Mouse (Mus musculus) liver, embryonic 14.5 days (tissue): ENCODE data around the gene Nphp4. TPM values are rescaled to one million over a fixed set of nuclear protein-coding genes. Genes with fewer than 3 reads are reported as not detected.

Source experiments
- ATAC-seq: fragments of 200-750 bp; cut with Nextera tagmentation; 2 replicates; pipeline ENCODE4 v1.8.0; 2017; ENCODE audit warnings: moderate number of reproducible peaks, mild to moderate bottlenecking, moderate library complexity; ENCODE audit not compliant: insufficient read depth
- DNase-seq, 3 experiments: peaks; one replicate each; pipeline ENCODE4 v3.0.0-alpha.2; 2012 to 2013; ENCODE audit warnings: low read depth in 3 of 3, low spot score in 3 of 3
- H3K27ac ChIP-seq: fragments of 300-500 bp; sonication (generic); 2 replicates; pipeline ENCODE4 v1.5.1; 2014; ENCODE audit warnings: moderate library complexity, mild to moderate bottlenecking, control low read depth, inconsistent platforms
- H3K27me3 ChIP-seq: fragments of 300-500 bp; sonication (generic); 2 replicates; pipeline ENCODE4 v1.6.1; 2014; ENCODE audit warnings: mild to moderate bottlenecking, low read length, moderate library complexity; ENCODE audit not compliant: control insufficient read depth, insufficient read depth
- H3K36me3 ChIP-seq: fragments of 300-500 bp; sonication (generic); replicated peaks from 2 replicates; pipeline ENCODE4 v1.6.1; 2014; ENCODE audit warnings: low read depth; ENCODE audit not compliant: control insufficient read depth, insufficient read depth
- H3K4me1 ChIP-seq, 2 experiments: fragments of 200-500 bp in 1 of 2; fragments of 300-500 bp in 1 of 2; sonication (generic) in 1 of 2; replicated peaks; 2 replicates each; pipeline ENCODE4 v1.6.1; 2012 to 2014; ENCODE audit warnings: antibody characterized with exemption in 1 of 2, inconsistent platforms in 1 of 2, low read length in 1 of 2; ENCODE audit not compliant: control insufficient read depth in 2 of 2, insufficient read depth in 2 of 2
- H3K4me2 ChIP-seq: fragments of 300-500 bp; sonication (generic); 2 replicates; pipeline ENCODE4 v1.6.1; 2014; ENCODE audit warnings: low read depth, mild to moderate bottlenecking, control low read depth, moderate library complexity
- H3K4me3 ChIP-seq, 2 experiments: fragments of 200-500 bp in 1 of 2; fragments of 300-500 bp in 1 of 2; sonication (generic) in 1 of 2; 2 replicates each; pipeline ENCODE4 v1.5.1; 2012 to 2014; ENCODE audit warnings: low read depth in 2 of 2, low read length in 2 of 2, mild to moderate bottlenecking in 2 of 2, control low read depth in 1 of 2, inconsistent platforms in 1 of 2, moderate library complexity in 1 of 2; ENCODE audit not compliant: insufficient read depth in 1 of 2
- H3K9ac ChIP-seq: fragments of 300-500 bp; sonication (generic); replicated peaks from 2 replicates; pipeline ENCODE4 v1.6.1; 2014; ENCODE audit warnings: mild to moderate bottlenecking, control low read depth, moderate library complexity
- H3K9me3 ChIP-seq: fragments of 300-500 bp; sonication (generic); 2 replicates; pipeline ENCODE4 v1.6.1; 2016; ENCODE audit warnings: low read length, mixed read lengths; ENCODE audit not compliant: control insufficient read depth
- CTCF ChIP-seq: IDR thresholded peaks from 2 replicates; pipeline ENCODE4 v1.5.1; 2016; ENCODE audit warnings: antibody characterized with exemption, low read depth, control low read depth
- EP300 ChIP-seq: IDR thresholded peaks from 2 replicates; pipeline ENCODE4 v1.6.1; 2016; ENCODE audit warnings: antibody characterized with exemption, low read depth
- WGBS: fragments of 180-500 bp; shearing (Covaris S2); extraction: QIAGEN DNeasy Blood & Tissue Kit; methylation state at CpG from one replicate; pipeline ENCODE4 v1.1.7; 2014; ENCODE audit not compliant: insufficient replicate concordance; 5-methylcytosine and 5-hydroxymethylcytosine counted together
- polyA plus RNA-seq, 2 experiments: library from polyadenylated mRNA; depleted of rRNA in 1 of 2; stranded (reverse) in 1 of 2; unstranded in 1 of 2; fragments of >200 nt; fragmentation: Nextera tagmentation in 1 of 2; extraction: Ambion mirVana in 1 of 2; gene quantifications; 2 replicates each; pipeline versions ENCODE4 v1.2.1 to v1.2.3; 2012 to 2014

Nphp4 gene
- polyA plus RNA-seq, 2 experiments, result 0.11 TPM; not detected in 1

DNA sequence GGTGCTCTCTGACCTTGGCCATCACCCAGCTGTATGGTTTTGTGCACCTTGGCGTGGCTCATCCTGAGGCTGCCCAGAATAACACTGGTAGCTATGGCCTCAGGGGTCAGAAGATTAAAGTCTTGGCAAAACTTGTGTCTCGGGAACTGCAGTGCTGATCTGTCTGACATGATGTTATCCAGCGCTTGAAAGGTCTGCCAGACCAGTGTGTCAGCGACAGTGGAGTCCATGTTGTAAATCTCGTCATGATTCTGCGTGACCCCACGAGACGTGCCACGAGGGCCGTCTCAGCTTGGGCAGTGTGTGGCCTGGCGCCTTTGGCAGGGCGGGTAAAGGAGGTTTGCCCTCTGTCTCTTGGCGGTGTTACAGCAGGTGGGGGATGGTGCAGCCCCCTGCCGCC lies 13.8 kb downstream of the Nphp4 start:
- Histone ChIP-seq H3K27ac (no peak overlapping the region), H3K4me3 (no peak overlapping the region), H3K4me1 (no peaks in the 10 kb centered on the region), H3K9ac (no peak overlapping the region), H3K9me3 (no peaks in the 10 kb centered on the region), H3K36me3 (no peaks in the 10 kb centered on the region), H3K4me2 (no peak overlapping the region), H3K27me3 (no peaks in the 10 kb centered on the region)
- no peak for ATAC-seq
- TF ChIP-seq EP300, result no peak
- no peak for TF ChIP-seq CTCF
- no peak for DNase-seq
- WGBS, result 70% methylated on average over 14 of the region's 14 CpGs

DNA sequence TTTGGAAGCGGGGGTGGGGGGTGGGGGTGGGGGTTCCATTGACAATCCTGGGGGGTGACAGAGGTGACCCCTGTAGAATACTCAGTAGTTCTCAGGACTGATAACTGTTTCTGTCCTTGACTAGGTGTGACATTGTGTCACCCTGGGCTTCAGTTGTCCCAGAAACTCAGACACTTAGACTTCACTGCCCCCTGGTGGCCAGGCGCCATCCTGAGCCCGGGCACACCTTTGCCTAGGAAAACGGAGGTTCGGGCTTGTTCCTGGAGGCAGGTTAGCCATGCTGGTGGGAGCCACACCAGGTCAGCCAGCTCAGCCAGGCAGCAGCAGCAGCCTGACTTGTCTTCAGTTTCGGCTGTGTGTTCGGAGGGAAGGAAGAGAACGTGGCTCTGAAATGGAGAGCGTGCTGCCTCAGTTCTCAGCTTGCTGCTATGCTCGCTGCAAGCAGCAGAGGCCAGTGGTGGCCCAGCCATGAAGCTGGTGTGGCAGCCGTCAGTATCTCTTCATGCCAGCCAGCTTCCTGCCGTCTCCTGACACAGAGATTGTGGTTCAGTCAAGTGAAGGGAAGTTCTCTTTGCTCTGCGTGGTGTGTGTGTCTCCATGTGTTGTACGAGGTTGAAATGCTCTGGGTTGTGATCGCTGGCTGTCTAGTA lies 14.9 kb downstream of the Nphp4 start:
- no peak overlapping the region for H3K27ac ChIP-seq
- TF ChIP-seq CTCF (peak; percentile 81), EP300 (no peak)
- DNase-seq, result no peak
- no peaks in the 10 kb centered on the region for H3K27me3 ChIP-seq
- no peaks in the 10 kb centered on the region for H3K36me3 ChIP-seq
- H3K9me3 ChIP-seq, result no peaks in the 10 kb centered on the region
- ATAC-seq, result no peak
- 25% methylated on average over 15 of the region's 15 CpGs for WGBS
- H3K4me1 ChIP-seq, result no peaks in the 10 kb centered on the region
- no peak overlapping the region for H3K4me2 ChIP-seq
- H3K4me3 ChIP-seq, result no peak overlapping the region
- H3K9ac ChIP-seq, result no peak overlapping the region

DNA sequence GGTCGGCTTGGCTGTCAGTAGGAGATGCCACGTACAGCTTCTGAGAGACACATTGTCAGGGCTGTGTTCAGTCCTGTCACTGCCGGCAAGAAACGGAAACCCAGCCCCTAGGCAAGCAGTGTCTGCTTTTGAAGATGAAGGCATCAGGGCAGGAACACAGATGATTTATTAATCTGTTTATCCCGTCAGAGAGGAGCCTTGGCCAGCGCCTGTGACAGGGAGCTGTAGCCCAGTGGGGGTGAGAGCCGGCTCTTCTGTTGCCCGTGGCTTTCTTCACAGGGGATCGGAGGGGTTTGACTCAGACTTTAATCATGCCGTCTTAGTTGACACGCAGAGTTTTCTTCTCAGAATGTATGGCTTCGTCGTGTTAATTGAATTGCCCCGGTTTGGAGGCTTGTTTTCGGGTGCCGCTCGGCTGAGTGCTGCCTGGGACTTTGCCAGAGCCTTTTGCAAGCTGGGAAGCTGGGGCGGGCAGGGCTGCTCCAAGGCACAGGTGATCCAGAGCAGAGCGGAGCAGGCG lies 17.9 kb downstream of the Nphp4 start:
- no peaks in the 10 kb centered on the region for H3K27me3 ChIP-seq
- no peak for ATAC-seq
- H3K4me3 ChIP-seq, result no peak overlapping the region
- DNase-seq, result no peak
- no peak overlapping the region for H3K27ac ChIP-seq
- H3K9ac ChIP-seq, result no peak overlapping the region
- WGBS, result 41% methylated on average over 20 of the region's 20 CpGs
- TF ChIP-seq EP300 (no peak), CTCF (no peak)
- H3K9me3 ChIP-seq, result peaks cover 2% of the 10 kb centered on the region
- H3K36me3 ChIP-seq, result no peaks in the 10 kb centered on the region
- H3K4me2 ChIP-seq, result no peak overlapping the region
- H3K4me1 ChIP-seq, result no peaks in the 10 kb centered on the region

GRCm38 (mm10) chr4:152512221-152512925 lies 35.9 kb downstream of the Nphp4 start:
- H3K4me3 ChIP-seq, result no peak overlapping the region
- no peaks in the 10 kb centered on the region for H3K36me3 ChIP-seq
- 70% methylated on average over 18 of the region's 18 CpGs for WGBS
- H3K27me3 ChIP-seq, result no peaks in the 10 kb centered on the region
- no peak for ATAC-seq
- H3K4me2 ChIP-seq, result no peak overlapping the region
- H3K27ac ChIP-seq, result no peak overlapping the region
- TF ChIP-seq CTCF, result no peak
- no peak for TF ChIP-seq EP300
- H3K9me3 ChIP-seq, result no peaks in the 10 kb centered on the region; the same call in 1 of the 2 replicates
- H3K4me1 ChIP-seq, result no peaks in the 10 kb centered on the region
- no peak for DNase-seq
- H3K9ac ChIP-seq, result no peak overlapping the region

DNA sequence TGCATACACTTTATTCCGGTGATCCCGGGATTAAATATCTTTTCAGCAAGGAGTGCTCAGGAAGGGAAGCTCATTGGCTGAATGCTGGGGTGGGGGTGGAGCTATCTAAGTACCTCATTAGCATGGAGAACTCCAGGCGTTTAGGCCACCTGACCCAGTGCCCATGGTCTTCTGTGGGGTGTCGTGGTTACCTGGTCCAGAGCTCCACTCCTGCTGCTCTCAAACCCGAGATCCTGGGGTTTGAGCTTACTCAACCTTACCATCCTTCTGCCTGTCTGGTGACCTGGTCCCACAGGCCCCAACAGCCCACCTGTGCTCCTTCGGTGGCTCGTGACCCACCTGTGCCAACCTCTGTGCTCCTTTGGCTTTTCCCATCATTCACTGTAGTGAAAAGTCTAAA lies 38.4 kb downstream of the Nphp4 start:
- WGBS, result 60% methylated on average over 7 of the region's 7 CpGs
- no peaks in the 10 kb centered on the region; the same call in 1 of the 2 replicates for H3K9me3 ChIP-seq
- TF ChIP-seq EP300 (no peak), CTCF (no peak)
- no peaks in the 10 kb centered on the region for H3K4me1 ChIP-seq
- no peak overlapping the region for H3K4me3 ChIP-seq
- H3K36me3 ChIP-seq, result no peaks in the 10 kb centered on the region
- H3K4me2 ChIP-seq, result no peak overlapping the region
- no peak overlapping the region for H3K27ac ChIP-seq
- no peak overlapping the region for H3K9ac ChIP-seq
- no peak for DNase-seq
- ATAC-seq, result no peak
- H3K27me3 ChIP-seq, result no peaks in the 10 kb centered on the region
